Mouse (Mus musculus): ENCODE data around the gene Prlh. TPM values are rescaled to one million over a fixed set of nuclear protein-coding genes. Genes with fewer than 3 reads are reported as not detected.

The Prlh gene
- polyA plus RNA-seq, 1 experiment from 2014 or later, result not detected

DNA sequence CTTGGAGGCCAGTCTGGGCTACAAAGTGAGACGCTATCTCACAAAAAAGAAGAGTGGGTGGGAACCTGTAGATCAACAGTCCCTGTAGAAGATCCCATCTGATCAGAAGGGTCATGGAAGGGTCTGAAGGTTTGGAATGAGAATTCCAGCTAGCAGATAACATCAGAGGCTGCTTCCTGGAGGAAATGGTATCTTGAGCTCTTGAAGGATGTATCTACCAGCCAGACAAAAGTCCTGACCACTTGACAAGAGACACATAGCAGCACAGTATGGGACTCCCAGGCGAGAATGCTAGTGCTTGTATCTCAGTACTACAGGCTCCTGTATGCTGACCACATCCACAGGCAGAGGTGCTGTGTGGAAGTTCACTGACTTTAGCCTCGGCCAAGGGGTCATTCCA lies 48.2 kb downstream of the Prlh start:
- TF ChIP-seq CTCF (IDR thresholded peaks at IDR 0.05; ENCODE audit: low read depth), result no peak
- 82% methylated on average over 3 of the region's 3 CpGs for WGBS

DNA sequence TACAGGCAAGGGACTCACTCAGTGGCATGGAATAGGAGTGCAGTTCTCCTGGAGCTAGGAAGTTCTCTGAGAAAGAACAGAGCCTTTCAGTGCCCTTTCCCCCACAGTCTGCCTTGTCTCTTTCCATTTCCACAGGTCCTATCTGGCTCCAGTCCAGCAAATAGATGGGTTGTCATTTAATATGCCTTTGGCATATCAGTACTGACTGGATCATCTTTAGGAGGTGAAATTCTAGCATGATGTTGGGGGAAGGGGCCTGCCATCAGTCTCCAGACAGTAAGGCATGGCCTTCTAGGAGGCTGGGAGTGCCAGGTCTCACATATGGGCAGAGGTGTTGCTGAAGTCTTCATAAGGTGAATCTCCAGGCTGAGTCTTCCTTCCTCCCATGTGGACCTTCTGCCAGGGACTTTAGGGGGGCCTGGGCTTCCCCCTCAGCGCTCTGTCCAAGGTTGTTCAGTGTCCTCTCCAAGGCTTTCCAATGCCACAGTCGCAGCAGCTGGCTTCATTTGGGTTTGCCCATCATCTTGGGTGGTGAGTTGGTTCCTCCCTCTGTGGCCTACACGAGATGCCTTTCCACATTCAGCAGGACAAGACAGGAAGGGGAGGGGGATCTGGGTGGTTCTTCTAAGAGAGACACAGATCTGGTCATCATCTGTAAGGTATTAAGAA lies 49.1 kb downstream of the Prlh start:
- no peak for TF ChIP-seq CTCF (IDR thresholded peaks at IDR 0.05; ENCODE audit: low read depth)
- Histone ChIP-seq H3K9me3 (ENCODE audit: control insufficient read depth) (no peaks in the 10 kb centered on the region), H3K27me3 (replicated peaks; ENCODE audit: control insufficient read depth, insufficient read depth, low read length) (0 out of 2 replicates have a peak, but pooled peaks cover 4% of the 10 kb centered on the region), H3K9ac (ENCODE audit: low read depth, low read length) (no peak overlapping the region), H3K4me2 (replicated peaks; ENCODE audit: low read depth) (no peak overlapping the region), H3K36me3 (ENCODE audit: control insufficient read depth, insufficient read depth) (no peaks in the 10 kb centered on the region), H3K4me1 (replicated peaks; ENCODE audit: control insufficient read depth, insufficient read depth, low read length) (no peaks in the 10 kb centered on the region; the same call in 1 of the 2 replicates), H3K4me3 (ENCODE audit: low read depth, low read length) (no peak overlapping the region), H3K27ac (ENCODE audit: low read depth, low read length) (no peak overlapping the region)
- WGBS, result 80% methylated on average over 3 of the region's 3 CpGs
- no peak for ATAC-seq

More for the DNA sequence above, 48.2 kb downstream of the Prlh start:
- Histone ChIP-seq H3K4me3 (ENCODE audit: low read depth, low read length) (no peak overlapping the region), H3K36me3 (ENCODE audit: control insufficient read depth, insufficient read depth) (no peaks in the 10 kb centered on the region), H3K27me3 (replicated peaks; ENCODE audit: control insufficient read depth, insufficient read depth, low read length) (0 out of 2 replicates have a peak, but pooled peaks cover 4% of the 10 kb centered on the region), H3K4me2 (replicated peaks; ENCODE audit: low read depth) (no peak overlapping the region), H3K4me1 (replicated peaks; ENCODE audit: control insufficient read depth, insufficient read depth, low read length) (no peaks in the 10 kb centered on the region; the same call in 1 of the 2 replicates), H3K27ac (ENCODE audit: low read depth, low read length) (no peak overlapping the region), H3K9me3 (ENCODE audit: control insufficient read depth) (no peaks in the 10 kb centered on the region), H3K9ac (ENCODE audit: low read depth, low read length) (no peak overlapping the region)
- ATAC-seq, result no peak

GRCm38 (mm10) chr1:91002641-91003040 lies 49.7 kb downstream of the Prlh start:
- Histone ChIP-seq H3K27me3 (replicated peaks; ENCODE audit: control insufficient read depth, insufficient read depth, low read length) (0 out of 2 replicates have a peak, but pooled peaks cover 4% of the 10 kb centered on the region), H3K4me1 (replicated peaks; ENCODE audit: control insufficient read depth, insufficient read depth, low read length) (no peaks in the 10 kb centered on the region; the same call in 1 of the 2 replicates), H3K36me3 (ENCODE audit: control insufficient read depth, insufficient read depth) (no peaks in the 10 kb centered on the region), H3K9me3 (ENCODE audit: control insufficient read depth) (no peaks in the 10 kb centered on the region), H3K9ac (ENCODE audit: low read depth, low read length) (no peak overlapping the region), H3K27ac (ENCODE audit: low read depth, low read length) (no peak overlapping the region), H3K4me3 (ENCODE audit: low read depth, low read length) (no peak overlapping the region), H3K4me2 (replicated peaks; ENCODE audit: low read depth) (no peak overlapping the region)
- no peak for ATAC-seq
- WGBS, result 92% methylated on average over 3 of the region's 3 CpGs
- no peak for TF ChIP-seq CTCF (IDR thresholded peaks at IDR 0.05; ENCODE audit: low read depth)

Other genes starting within 250 kb of the Prlh start
- 31.5 and 33.3 TPM in 2 replicates for gene Col6a3, start 109.1 kb upstream of the Prlh start, polyA plus RNA-seq (2015; fragmentation: Nextera tagmentation; extraction: Ambion mirVana)
- 3.0 and 3.4 TPM in 2 replicates for gene Mlph, start 38.0 kb upstream of the Prlh start, polyA plus RNA-seq (2015; fragmentation: Nextera tagmentation; extraction: Ambion mirVana)
- gene Rab17, start 16.6 kb downstream of the Prlh start, polyA plus RNA-seq (2015; fragmentation: Nextera tagmentation; extraction: Ambion mirVana), result 75.4 and 93.3 TPM in 2 replicates
- 79.2 and 85.3 TPM in 2 replicates for gene Lrrfip1, start 45.6 kb downstream of the Prlh start, polyA plus RNA-seq (2015; fragmentation: Nextera tagmentation; extraction: Ambion mirVana)
- gene Rbm44, start 192.0 kb downstream of the Prlh start, polyA plus RNA-seq (2015; fragmentation: Nextera tagmentation; extraction: Ambion mirVana), result 0.13 and 0.52 TPM in 2 replicates
- gene Ramp1, start 226.7 kb downstream of the Prlh start, polyA plus RNA-seq (2015; fragmentation: Nextera tagmentation; extraction: Ambion mirVana), result 16.1 and 16.5 TPM in 2 replicates

Data from intestine, postnatal 0 days (tissue).